Mouse (Mus musculus) kidney, postnatal 14 days (tissue): ENCODE results near the gene Ppm1l.

Experiments used
- DNase-seq: peaks from one replicate; pipeline ENCODE4 v3.0.0; 2022; ENCODE audit warnings: mixed read lengths

Ppm1l gene

GRCm38 (mm10) chr3:69340486-69340885 is 23.8 kb downstream of the Ppm1l start:
- DNase-seq = no peak

- DNase-seq = no peak
Measured at GRCm38 (mm10) chr3:69340971-69341370, 24.3 kb downstream of the Ppm1l start.

- no peak for DNase-seq
Measured at GRCm38 (mm10) chr3:69341514-69341913, 24.9 kb downstream of the Ppm1l start.

GRCm38 (mm10) chr3:69342247-69342921 is 25.7 kb downstream of the Ppm1l start:
- no peak for DNase-seq

- no peak for DNase-seq
Measured at GRCm38 (mm10) chr3:69343124-69343523, 26.5 kb downstream of the Ppm1l start.

GRCm38 (mm10) chr3:69346514-69346913 is 29.9 kb downstream of the Ppm1l start:
- DNase-seq = no peak

- DNase-seq = no peak
Measured at GRCm38 (mm10) chr3:69348197-69348920, 31.7 kb downstream of the Ppm1l start.

- no peak for DNase-seq
Measured at GRCm38 (mm10) chr3:69348921-69349237, 32.2 kb downstream of the Ppm1l start.

- DNase-seq = no peak
Measured at GRCm38 (mm10) chr3:69349973-69350372, 33.3 kb downstream of the Ppm1l start.

- no peak for DNase-seq
Measured at GRCm38 (mm10) chr3:69352194-69352593, 35.5 kb downstream of the Ppm1l start.

- DNase-seq = no peak
Measured at GRCm38 (mm10) chr3:69354681-69355080, 38.0 kb downstream of the Ppm1l start.

- DNase-seq = no peak
Measured at GRCm38 (mm10) chr3:69356078-69356665, 39.5 kb downstream of the Ppm1l start.

GRCm38 (mm10) chr3:69356781-69357180 is 40.1 kb downstream of the Ppm1l start:
- DNase-seq = no peak

- no peak for DNase-seq
Measured at GRCm38 (mm10) chr3:69357897-69358619, 41.4 kb downstream of the Ppm1l start.

- no peak for DNase-seq
Measured at GRCm38 (mm10) chr3:69358620-69358964, 41.9 kb downstream of the Ppm1l start.

GRCm38 (mm10) chr3:69360263-69360895 is 43.7 kb downstream of the Ppm1l start:
- no peak for DNase-seq

- no peak for DNase-seq
Measured at GRCm38 (mm10) chr3:69361487-69362349, 45.1 kb downstream of the Ppm1l start.

GRCm38 (mm10) chr3:69362350-69362790 is 45.7 kb downstream of the Ppm1l start:
- DNase-seq = no peak

GRCm38 (mm10) chr3:69362906-69363305 is 46.2 kb downstream of the Ppm1l start:
- DNase-seq = no peak

GRCm38 (mm10) chr3:69364151-69364550 is 47.5 kb downstream of the Ppm1l start:
- DNase-seq = no peak

- DNase-seq = no peak
Measured at GRCm38 (mm10) chr3:69367916-69368315, 51.3 kb downstream of the Ppm1l start.

- DNase-seq = no peak
Measured at GRCm38 (mm10) chr3:69372731-69373130, 56.1 kb downstream of the Ppm1l start.
